Mouse (Mus musculus) adrenal gland (tissue): Measurements from ENCODE around the gene Rpl3.

Experiments
- intact Hi-C: fragments of 180-260 bp; cut with DNase I; formaldehyde crosslinking; loops from one replicate; pipeline ENCODE4 v1.15.1; 2025

Gene Rpl3

DNA sequence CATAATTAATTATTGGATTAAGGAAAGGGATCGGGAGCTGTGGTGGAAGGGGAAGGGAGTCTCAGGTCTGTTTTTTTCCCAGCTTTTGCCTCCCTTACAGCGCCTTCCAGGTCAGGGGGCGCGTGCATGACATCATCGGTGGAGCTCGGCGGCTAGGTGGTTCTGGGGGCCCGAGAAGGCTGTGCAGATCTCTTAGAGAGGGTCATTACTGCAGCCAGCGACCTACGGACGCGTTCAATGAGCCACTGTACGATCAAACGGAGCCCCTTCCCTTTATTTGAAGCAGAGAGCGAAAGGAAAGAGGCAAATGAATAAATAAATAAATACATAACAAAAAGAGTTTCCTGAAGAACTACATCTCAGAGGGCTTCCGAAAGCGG, 937 bp downstream of the Rpl3 start:
- intact Hi-C loops, result no loop called here

DNA sequence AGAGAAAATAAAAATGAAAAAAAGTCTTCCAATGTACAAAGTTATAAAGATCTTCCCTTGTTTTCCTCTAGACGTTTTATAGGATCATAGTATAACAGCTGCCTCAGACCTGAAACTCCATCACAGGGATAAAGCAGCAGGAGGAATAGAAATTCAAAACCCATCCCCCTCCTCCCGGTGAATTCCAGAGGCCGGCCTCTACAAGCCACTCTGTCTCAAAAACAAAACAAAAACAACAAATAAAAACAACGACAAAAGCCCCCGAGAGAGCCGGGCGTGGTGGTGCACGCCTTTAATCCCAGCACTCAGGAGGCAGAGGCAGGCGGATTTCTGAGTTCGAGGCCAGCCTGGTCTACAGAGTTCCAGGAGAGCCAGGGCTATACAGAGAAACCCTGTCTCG, 1.5 kb downstream of the Rpl3 start:
- intact Hi-C loops, result no loop called here

DNA sequence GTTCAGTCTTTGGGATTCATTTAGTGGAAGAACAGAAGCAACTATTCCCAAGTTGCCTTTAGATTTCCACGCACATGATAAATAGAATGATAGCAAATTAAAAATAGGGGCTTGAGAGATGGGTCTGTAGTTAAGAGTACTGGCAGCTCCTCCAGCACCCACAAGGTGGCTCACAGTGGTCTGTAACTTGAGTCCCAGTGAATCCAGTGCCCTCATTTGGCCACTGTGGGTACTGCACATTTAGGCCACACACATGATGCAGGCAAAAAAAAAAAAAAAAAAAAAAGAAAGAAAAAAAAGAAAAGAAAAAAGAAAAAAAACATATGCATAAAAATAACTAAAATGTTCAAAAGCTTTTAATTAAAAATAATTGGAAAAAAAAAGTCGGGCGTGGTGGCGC, 3.0 kb downstream of the Rpl3 start:
- intact Hi-C loops, result loop anchor here (5.0 kb wide), 2 partner anchors 44 to 139 kb away; partner anchors contain the start of gene Tab1

DNA sequence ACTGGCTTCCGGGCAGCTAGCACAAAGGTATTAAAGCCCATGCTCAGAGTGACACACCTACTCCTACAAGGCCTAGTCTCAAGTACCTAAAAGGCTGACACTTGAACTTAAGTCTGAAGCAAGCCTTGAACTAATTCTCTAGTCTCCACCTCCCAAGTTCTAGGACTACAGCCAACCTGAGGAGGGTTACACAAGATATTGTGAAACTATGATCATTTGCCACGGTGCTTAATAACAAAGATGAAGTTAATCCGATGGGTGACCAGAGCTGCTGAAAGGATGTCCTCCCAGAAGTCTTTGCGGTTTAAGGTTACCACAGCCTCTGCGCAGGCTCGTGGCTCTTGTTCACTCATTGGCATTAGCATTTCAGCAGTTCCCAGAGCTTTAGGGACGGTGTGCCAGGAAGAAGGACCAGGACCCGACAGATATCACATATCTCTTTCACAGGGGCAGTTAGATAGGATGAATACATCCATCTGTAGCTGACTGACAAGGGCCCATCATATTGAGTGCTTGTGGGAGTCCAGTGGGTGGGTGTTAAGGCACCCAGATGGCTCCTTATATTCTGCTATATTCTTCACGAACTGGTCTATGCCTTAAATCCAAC, 4.2 kb downstream of the Rpl3 start:
- intact Hi-C loops, result loop anchor here (5.0 kb wide), 2 partner anchors 45 to 140 kb away; partner anchors contain the start of gene Tab1

DNA sequence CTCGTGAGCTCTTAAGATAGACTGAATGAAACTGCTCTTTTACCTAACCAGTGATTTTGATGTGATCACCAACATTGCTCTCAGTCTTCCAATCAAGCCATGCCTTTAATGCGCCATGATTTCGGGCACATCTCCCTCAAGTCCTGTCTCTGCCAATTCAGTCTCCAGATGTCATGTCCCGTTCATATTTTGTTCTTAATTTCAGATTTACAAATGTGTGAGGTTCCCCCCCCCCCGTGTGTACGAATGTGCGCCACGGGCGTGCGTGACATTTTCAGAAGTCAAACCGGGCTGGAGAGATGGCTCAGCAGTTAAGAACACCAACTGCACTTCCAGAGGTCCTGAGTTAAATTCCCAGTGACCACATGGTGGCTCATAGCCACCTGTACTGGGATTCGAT, 7.9 kb downstream of the Rpl3 start:
- intact Hi-C loops, result no loop called here

DNA sequence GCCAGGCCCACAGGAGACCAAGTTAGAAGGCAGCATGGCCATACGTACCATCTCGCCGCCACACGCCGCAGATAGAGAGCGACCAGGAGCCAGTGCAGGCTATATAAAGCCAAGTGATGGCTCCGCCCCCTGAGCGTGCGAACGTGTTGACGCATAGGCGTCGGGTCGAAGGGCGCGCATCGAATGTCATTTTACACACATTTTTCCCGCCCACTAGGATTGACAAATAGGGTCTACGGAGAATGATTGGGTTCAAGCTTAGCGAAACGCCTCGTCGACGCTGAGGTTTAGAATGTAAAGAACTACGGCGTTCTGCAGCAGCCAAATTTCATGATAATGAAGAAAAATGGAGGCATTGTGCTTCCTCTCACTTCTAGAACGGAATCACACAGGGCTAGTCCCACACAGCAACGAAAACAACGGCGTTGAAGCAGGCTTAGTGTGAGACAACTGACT, 8.4 kb downstream of the Rpl3 start:
- intact Hi-C loops, result no loop called here

DNA sequence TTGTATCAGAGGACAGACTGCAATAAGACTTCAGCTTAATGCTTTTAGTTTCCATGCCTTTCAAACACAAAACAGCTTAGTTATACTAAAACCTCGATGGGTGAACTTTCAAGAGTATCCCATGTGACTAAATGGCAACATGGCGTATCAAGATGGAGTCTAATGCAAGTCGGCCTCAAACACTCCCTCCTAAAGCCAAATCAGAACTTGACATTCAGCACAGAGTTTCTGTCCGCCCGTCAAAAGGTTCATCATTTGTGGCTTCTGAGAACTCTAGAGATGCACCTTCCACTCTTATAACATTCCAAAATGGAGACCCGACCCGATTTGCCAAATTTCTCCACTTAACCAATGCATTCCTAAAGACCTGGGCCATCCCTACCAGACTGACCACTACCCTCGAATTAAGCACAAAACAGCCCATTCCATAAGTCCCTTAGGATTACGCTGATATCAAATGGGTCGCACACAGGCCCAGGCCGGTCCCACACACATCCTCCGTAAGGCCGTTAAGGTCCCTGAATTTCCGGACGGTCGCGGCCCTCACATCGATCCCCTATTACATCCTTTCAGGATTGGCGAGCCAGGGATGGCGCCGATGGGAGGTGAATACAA, 8.9 kb downstream of the Rpl3 start:
- intact Hi-C loops, result no loop called here

DNA sequence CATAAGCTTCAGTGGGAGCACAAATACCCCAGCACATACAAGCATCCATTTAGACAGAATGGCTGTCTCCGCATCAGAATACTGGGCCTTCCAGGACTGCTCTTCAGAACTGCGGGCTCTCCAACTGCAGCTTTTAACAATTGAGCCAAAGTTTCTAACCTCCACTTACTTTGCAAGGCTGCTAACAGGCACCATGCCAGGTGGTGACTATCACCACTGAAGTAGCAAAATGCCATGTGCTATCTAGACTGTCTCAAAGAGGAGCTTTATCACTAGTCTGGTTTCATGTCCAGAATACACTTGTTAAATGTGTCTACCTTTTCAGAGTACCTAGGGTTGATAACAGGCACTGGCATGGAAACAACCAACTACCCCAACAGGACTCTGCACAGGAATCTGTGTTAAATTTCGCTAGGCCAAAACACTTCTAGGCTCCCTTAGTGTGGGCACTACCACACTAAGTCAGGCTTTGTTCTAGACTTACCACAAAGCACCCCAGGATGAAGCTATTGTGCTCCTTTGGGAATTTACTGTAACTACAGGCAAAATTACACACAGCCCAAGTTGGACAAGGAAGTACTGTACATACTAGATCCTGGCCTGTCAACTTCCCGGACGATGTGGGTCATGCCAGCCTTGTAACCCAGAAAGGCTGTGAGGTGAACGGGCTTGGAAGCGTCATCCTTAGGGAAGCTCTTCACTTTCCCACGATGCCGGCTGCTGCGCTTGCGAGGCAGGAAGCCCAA, 9.7 kb downstream of the Rpl3 start:
- intact Hi-C loops, result no loop called here

DNA sequence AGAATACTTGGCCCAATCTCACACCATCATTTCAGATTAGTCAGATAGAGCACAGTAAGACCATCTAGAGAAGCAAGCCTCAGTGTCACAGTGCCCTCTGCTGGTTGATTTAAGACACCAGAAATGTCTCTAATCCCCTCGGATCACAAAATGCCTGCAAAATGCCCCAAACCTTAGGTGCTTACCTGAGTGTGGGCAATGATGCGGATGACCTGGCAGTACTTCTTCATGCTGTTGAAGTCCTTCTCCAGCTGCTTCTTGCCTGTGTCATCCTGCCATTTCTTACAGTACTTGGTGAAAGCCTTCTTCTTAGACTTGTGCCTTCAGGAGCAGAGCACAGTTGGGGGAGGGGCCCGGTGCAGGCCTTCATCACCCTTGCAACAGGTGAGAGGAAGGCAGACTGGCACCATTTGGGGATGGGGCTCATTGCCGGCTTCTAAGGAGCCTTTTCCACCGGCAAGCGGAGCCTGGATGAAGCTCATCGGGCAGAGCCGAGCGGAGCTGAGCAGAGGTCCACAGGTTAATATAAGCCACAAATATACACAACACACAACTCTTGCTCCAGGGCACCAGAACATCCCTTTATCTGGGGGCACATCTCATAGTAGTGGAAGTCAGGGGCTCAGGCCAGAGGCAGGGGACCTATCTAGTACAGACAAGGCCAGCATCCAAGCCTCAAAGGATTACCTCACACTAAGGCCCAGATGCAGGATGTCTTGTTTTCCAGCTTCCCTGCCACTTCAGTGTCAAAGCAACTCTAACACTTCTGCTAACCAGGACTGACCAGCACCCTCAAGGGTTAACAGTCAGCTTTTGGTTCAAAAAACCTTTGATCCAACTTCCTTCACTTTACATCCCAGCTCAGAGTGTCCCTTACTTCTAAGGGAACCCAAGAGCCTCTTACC, 10.7 kb downstream of the Rpl3 start:
- intact Hi-C loops, result no loop called here

DNA sequence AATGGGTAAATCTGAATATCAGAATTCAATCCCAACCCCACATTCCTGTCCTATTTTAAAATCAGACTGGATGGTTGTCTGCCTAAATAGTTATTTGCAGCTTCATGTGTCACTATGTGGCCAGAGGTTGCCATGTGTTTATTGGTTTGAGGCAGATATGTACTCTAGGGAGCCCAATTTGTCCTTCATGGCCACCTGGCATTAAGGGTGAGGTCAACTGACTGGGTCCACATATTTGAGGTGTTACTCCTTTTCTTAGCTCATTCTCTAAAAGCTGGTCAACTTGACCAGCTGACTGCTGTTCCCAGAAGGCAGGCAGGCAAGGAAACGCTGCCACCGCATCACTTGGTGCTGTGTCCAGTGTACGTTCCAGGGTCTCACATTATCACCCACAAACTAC, 11.7 kb downstream of the Rpl3 start:
- intact Hi-C loops, result loop anchor here (10.0 kb wide), 1 partner anchor 245 kb away; the partner anchor contains the start of genes Cbx6 and Npcd

DNA sequence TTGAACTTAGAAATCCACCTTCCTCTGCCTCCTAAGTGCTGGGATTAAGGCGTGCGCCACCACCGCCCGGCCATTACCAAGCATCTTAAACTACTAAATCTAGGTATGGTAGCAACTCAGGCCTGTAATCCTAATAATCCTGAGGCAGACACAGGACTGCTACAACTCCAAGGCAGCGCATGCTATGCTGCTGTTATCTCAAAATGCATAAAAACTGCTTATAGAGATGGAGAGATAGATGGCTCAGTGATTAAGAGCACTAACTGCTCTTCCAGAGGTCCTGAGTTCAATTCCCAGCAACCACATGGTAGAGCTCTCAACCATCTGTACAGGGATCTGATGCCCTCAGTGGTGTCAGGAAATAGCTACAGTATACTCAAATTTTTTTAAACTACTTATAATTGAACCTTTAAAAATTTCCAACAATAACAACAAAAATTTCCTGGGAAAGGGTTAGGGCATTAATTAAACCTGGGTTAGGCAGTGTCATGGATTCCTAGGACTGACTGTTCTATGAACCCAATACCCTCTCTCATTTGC, 12.5 kb downstream of the Rpl3 start:
- intact Hi-C loops, result loop anchor here (10.0 kb wide), 1 partner anchor 244 kb away; the partner anchor contains the start of genes Cbx6 and Npcd

DNA sequence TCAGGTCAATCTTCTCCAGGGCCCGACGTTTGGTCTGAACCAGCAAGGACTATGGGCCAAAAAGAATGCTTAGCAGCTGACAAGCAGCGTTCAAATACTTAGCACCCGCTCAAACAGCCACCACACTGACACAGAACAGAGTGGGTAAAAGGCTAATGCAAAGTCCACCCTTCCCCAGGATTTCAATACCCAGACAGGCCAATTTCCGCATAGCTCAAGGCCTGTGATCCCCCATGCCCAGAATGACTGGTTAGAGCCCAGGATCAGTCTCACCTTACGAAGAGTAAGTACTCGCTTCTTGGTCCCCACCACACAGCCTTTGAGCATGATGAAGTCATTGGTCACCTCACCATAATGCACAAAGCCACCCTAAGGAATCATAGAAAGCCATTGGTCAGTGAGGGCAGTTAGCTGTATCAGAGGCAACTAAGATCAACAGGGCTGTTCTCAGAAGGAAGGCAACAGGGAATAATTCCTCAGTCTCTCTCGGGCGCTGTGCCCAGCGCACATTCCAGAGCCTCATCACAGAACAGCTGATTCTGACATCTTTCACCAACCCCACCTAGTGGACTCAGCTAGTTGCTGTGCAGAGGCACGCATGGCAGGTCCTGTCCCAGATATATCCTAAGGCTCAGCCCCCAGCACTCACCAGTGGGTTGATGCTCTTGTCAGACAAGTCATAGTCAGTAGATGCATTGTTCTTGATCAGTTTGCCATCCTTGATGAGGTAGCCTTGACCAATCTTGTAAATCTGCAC, 13.4 kb downstream of the Rpl3 start:
- intact Hi-C loops, result loop anchor here (10.0 kb wide), 1 partner anchor 243 kb away; the partner anchor contains the start of genes Cbx6 and Npcd

DNA sequence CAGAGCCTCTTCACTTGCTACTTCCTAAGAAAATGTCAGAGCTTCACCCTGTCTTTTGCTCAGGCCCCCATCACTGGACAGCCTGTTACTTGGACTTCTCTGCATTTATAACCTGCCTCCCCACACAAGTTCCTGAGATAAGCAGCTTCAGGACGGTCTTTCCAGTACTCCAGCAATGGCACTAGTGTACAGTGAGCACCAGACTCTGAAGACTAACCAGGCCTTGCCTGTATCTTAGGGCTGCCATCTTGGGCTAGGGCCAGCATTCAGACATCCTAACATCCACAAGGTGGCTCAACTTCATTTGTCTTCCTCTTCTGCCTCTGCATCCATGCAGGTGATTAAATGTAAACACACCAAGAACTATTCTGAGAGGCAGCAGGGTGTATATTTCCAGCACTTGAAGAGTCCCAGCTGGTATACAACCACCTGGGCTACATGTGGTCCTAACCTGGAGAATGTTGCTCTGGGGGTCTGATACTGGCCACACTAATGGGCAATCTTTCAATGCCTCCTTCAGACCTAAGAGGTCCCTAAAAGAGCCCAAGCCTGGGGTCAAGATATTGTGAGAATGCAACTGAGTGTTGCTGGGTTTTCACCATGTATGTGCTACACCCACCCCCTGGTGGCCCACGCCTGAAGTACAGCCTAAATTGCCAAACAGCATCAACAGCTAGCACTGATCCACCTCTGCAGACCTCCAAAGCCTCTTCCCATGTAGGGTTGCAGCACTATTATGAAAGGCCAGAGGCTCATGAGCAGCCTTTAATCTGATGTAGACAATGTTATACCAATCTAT, 15.1 kb downstream of the Rpl3 start:
- intact Hi-C loops, result loop anchor here (10.0 kb wide), 1 partner anchor 242 kb away; the partner anchor contains the start of genes Cbx6 and Npcd

DNA sequence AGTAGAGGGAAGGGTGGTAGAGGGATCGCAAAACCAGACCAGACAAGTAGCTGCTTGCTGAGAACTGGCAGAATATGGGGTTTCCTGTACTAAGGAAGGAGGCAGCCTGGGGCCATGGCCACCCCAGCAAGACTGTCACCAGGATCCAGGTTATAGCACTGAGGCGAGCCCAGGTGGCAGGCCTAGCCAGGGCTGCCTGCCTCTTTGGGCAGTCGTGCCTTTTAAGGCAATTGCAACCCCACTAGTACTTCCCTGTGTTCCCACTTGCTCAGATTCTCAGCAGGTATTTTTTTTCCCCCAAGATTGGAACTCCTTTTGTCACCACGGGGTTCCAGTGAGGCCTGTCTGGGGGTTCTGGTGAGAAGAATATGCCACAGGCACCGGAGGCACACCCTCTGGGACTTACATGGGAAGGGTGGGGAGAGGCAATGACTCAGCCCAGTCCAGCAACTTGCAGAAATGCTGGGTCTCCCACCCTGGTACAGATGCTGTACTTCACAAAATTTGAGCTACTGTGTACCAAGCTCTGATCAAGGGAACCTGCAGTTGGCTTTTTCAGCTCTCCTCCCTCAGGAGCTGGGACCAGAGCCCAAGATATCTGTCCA, 15.8 kb downstream of the Rpl3 start:
- intact Hi-C loops, result loop anchor here (10.0 kb wide), 1 partner anchor 241 kb away; the partner anchor contains the start of genes Cbx6 and Npcd

DNA sequence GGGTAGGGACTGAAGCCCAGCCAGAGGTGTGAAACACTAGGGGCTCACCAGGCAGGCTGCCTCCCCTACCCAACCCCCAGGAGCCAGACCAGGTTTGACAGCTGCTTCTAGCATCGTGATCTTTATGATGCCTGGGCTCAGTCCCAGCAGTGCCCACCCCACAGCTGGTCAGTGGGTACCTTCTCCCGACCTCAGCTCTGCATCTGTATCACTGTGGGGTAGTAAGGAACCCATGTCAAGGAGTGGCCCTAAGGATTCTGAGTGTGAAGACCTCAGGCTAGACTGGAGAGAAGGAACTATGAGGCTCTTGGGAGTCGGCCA, 16.3 kb downstream of the Rpl3 start:
- intact Hi-C loops, result loop anchor here (10.0 kb wide), 1 partner anchor 241 kb away; the partner anchor contains the start of genes Cbx6 and Npcd

DNA sequence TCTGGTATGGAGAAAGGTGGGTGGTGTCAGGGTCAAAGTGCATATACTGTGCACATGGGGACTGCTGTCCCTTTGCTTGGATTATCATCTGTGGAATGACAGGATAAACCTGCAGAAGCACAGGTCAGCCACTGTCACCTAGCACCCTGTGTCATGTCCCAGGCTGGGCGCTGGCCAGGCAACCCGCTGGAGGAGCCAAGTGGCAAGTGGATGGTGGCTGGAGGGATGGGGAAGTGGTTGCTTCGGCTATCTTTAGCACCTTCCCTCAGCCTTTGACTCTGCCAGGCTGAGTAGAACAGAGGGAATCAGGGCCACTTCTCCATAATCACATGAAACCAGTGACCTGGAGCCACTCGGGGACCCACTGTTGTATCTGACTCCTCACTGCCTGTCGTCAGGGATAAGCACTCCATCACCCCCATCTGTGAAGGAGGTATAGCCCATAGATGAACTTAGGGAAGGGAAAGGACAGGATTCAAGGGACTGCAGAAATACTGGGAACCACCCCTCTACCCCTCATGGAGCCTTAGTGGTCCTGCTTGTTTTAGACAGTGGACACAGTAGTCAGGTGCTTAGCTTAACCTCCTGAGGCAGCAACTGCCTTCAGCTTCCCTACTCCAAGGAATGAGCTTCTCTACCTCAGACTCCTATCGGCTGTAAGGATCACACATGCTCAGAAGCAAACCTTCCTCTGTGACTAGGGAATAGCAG, 16.9 kb downstream of the Rpl3 start:
- intact Hi-C loops, result loop anchor here (5.0 to 10.0 kb wide), 2 partner anchors 68 to 240 kb away; partner anchors contain the start of genes Cbx6 and Npcd

DNA sequence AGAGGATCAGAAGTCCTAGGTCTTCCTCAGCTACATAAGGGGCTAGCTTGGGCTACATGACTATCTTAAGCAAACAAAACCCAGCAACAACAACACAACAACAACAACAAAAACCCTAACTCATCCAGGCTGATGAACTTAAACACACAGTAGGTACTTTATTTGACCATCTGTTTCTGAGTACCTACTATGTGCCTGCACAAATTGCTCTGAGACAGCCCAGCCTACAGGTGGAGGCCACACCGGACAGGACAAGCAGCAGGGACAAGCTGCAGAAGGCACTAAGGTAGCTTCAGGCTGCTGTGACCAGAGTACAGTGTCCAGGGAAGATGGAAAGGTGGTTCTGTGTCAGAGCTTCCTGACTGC, 18.4 kb downstream of the Rpl3 start:
- intact Hi-C loops, result loop anchor here (2.0 to 10.0 kb wide), 3 partner anchors 66 to 238 kb away; partner anchors contain the start of genes Cbx6 and Npcd
